Mouse (Mus musculus) E14TG2a.4 (cell line): ENCODE measurements around the gene Fat3.

Experiments
- H3K27me3 ChIP-seq: 2 replicates; pipeline ENCODE4 v1.6.1; 2014; ENCODE audit warnings: low read length, control low read depth; ENCODE audit not compliant: insufficient read depth
- H3K36me3 ChIP-seq: 2 replicates; pipeline ENCODE4 v1.6.1; 2014; ENCODE audit warnings: low read length, control low read depth; ENCODE audit not compliant: insufficient read depth
- H3K4me1 ChIP-seq: replicated peaks from 2 replicates; pipeline ENCODE4 v1.6.1; 2014; ENCODE audit warnings: low read depth, low read length, control low read depth
- H3K4me3 ChIP-seq: replicated peaks from 2 replicates; pipeline ENCODE4 v1.5.1; 2014; ENCODE audit warnings: mild to moderate bottlenecking, low read length
- H3K9me3 ChIP-seq: 2 replicates; pipeline ENCODE4 v1.6.1; 2014; ENCODE audit warnings: low read length, control low read depth
- CTCF ChIP-seq: conservative IDR thresholded peaks from 2 replicates; pipeline ENCODE4 v1.5.1; 2014; ENCODE audit warnings: low read length
- NANOG ChIP-seq: IDR thresholded peaks from 2 replicates; pipeline ENCODE4 v1.6.1; 2014; ENCODE audit warnings: borderline replicate concordance, low read length, mixed read lengths
- POU5F1 ChIP-seq: IDR thresholded peaks from 2 replicates; pipeline ENCODE4 v1.6.1; 2014; ENCODE audit warnings: low read length, borderline replicate concordance

Fat3 gene

DNA sequence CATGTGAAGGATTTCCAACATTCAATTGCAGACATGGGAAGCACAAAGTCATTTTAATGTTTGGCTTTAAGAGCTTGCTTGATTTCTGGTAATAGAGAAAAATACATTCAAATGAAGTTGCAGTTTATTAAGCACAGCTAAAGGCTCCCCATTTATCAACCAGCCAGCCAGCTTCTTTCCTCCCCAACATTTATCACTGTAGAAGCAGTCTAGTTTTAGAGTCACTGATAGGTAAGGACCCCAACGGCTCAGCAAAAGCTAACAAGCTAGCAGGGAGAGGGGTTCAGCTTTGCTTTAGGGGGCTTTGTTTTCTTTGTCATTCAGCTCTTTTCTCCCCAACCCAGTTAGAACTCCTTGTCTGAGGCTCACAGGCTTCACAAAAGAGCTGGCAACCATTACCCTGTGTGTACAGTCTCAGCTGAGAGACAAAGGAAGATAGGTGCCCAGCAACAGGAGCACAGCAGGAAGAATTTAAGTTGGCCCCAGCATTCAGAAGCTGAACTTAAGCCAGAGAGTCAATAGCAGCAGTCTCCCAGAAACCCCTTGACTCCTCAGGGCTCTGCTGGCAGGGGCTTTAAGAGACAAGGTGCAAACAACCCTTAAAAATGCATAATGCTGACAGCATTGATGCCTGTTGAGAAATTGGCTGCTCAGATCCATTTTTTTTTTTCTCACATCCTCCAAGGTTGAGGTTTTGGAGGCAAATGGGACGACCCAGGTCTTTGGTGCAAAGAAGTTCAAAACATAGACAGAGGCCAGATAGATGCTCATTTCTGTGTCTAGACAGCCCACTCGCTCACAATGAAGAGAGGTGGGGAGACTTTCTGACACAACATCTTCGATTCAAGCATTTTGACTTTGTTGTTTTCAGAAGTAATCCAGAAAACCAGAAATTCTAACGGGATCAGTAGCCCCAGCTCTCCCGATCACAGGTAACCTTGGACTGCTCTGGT is 102.1 kb downstream of the Fat3 start:
- Histone ChIP-seq H3K4me3 (no peak overlapping the region), H3K36me3 (no peaks in the 10 kb centered on the region), H3K27me3 (no peaks in the 10 kb centered on the region), H3K9me3 (no peaks in the 10 kb centered on the region), H3K4me1 (no peaks in the 10 kb centered on the region)
- TF ChIP-seq NANOG (no peak), POU5F1 (no peak), CTCF (no peak)

GRCm38 (mm10) chr9:16389141-16389540 is 111.9 kb downstream of the Fat3 start:
- Histone ChIP-seq H3K27me3 (no peaks in the 10 kb centered on the region), H3K4me1 (no peaks in the 10 kb centered on the region), H3K9me3 (no peaks in the 10 kb centered on the region), H3K4me3 (no peak overlapping the region), H3K36me3 (no peaks in the 10 kb centered on the region)
- TF ChIP-seq CTCF = no peak

- H3K36me3 ChIP-seq = no peaks in the 10 kb centered on the region
- H3K4me3 ChIP-seq = no peak overlapping the region
- H3K27me3 ChIP-seq = no peaks in the 10 kb centered on the region
- H3K4me1 ChIP-seq = no peaks in the 10 kb centered on the region
- TF ChIP-seq NANOG (no peak), POU5F1 (no peak), CTCF (no peak)
- H3K9me3 ChIP-seq = no peaks in the 10 kb centered on the region
Observed at GRCm38 (mm10) chr9:16387527-16387926, 113.6 kb downstream of the Fat3 start.

GRCm38 (mm10) chr9:16363713-16364112 is 137.4 kb downstream of the Fat3 start:
- H3K4me1 ChIP-seq = peaks cover 12% of the 10 kb centered on the region
- H3K9me3 ChIP-seq = no peaks in the 10 kb centered on the region
- H3K4me3 ChIP-seq = no peak overlapping the region
- TF ChIP-seq CTCF (no peak), POU5F1 (no peak), NANOG (no peak)
- H3K36me3 ChIP-seq = no peaks in the 10 kb centered on the region
- H3K27me3 ChIP-seq = no peaks in the 10 kb centered on the region

- H3K36me3 ChIP-seq = no peaks in the 10 kb centered on the region
- H3K27me3 ChIP-seq = no peaks in the 10 kb centered on the region
- TF ChIP-seq CTCF (no peak), POU5F1 (no peak), NANOG (no peak; the same call in 1 of the 2 replicates)
- H3K4me3 ChIP-seq = no peak overlapping the region
- H3K9me3 ChIP-seq = no peaks in the 10 kb centered on the region
- H3K4me1 ChIP-seq = peaks cover 21% of the 10 kb centered on the region
Observed at GRCm38 (mm10) chr9:16361811-16362210, 139.3 kb downstream of the Fat3 start.

DNA sequence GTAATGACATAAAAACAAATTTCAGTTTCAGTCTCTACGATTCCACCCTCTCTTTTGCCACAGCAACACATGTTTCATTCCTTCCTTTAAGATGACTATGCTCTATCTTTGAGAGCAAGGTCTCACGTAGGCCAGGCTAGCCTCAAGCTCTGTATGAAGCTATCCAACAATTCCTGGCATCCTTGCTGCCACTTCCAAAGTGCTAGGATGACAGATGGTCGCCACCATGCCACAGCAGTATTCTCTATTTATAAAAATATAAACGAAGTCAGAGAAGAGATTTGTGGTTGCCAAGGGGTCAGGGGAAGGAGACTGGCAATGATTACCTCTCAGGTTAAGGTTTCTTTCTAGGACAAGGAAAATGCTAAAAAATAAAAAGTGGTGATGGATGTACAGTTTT is 144.4 kb downstream of the Fat3 start:
- Histone ChIP-seq H3K36me3 (no peaks in the 10 kb centered on the region), H3K4me3 (no peak overlapping the region), H3K9me3 (no peaks in the 10 kb centered on the region), H3K27me3 (no peaks in the 10 kb centered on the region), H3K4me1 (peaks cover 50% of the 10 kb centered on the region)
- no peak for TF ChIP-seq NANOG
- no peak for TF ChIP-seq CTCF
- no peak for TF ChIP-seq POU5F1

GRCm38 (mm10) chr9:16354906-16355305 is 146.2 kb downstream of the Fat3 start:
- H3K4me3 ChIP-seq = no peak overlapping the region
- TF ChIP-seq CTCF (no peak), POU5F1 (no peak), NANOG (no peak)
- H3K4me1 ChIP-seq = peaks cover 57% of the 10 kb centered on the region
- no peaks in the 10 kb centered on the region for H3K36me3 ChIP-seq
- H3K27me3 ChIP-seq = no peaks in the 10 kb centered on the region
- no peaks in the 10 kb centered on the region for H3K9me3 ChIP-seq

DNA sequence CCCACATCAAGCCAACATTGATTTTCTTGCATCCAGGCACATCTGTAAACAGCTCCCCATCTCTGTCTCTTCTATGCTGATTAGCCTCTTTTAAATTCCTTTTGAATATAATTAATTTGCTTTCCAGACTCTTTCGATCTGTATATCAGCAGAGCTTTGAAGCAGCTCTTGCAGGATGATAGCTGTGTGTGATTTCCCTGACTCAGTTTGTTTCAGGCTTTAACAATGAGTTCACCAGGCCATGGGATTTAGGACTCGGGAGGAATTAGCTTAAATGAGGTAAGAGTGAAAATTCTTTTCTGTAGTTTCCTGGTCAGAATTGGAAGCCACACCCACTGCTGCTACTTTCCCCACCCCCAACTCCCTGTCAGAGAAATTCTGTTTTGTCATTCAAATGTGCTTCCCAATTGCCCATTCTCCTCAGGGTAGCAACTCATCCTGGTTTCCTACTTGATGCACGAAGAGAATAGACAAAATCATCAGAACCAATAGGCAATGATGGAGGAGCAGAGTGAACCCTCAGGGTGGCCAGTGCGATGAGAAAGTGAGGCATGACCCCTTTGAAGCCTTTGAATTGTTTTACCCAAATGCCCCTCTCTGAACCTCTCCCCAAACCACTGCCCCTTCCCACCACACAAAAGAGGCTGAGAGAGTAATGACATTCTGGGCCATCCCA is 147.9 kb downstream of the Fat3 start:
- TF ChIP-seq CTCF (no peak), NANOG (peak; percentile 54; the same call in 1 of the 2 replicates), POU5F1 (peak; percentile 48; the same call in 1 of the 2 replicates)
- H3K36me3 ChIP-seq = no peaks in the 10 kb centered on the region
- H3K27me3 ChIP-seq = no peaks in the 10 kb centered on the region
- H3K4me3 ChIP-seq = no peak overlapping the region
- H3K9me3 ChIP-seq = no peaks in the 10 kb centered on the region
- H3K4me1 ChIP-seq = peaks cover 54% of the 10 kb centered on the region
